Comparison of ENCODE assay signal across 19 mouse cellular contexts in the genomic region with DNA sequence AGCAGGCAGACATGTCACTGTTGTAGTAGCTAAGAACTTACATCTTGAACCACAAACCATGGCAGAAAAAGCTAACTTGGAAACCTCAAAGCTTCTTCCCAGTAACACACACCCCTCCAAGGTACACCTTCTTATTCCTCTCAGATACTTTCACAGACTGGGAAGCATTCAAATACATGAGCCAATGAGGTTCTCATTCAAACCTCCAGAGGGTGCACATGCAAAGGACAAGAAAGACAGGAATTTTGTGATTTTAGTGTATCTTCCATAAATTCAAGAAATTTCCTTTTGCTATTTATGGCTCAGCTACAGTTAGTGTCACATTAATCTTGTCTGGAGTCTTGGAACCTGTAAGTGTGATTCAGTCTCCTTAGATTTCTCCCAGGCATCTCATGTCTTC.
A peak's percentile ranks its signal among the peaks of the same experiment; 100 is the strongest.
DNase-seq lines count a peak whose midpoint lies in the region; ATAC-seq and TF ChIP-seq lines count a peak whose summit lies in the region.
"Had no signal": no experiment of that assay in that cellular context is flagged by ENCODE, and none has a peak within 500 bp of the region (broad histone marks: within the 10 kb centered on the region; RNA-seq: fewer than 3 reads in every experiment).

No protein-coding gene starts in this region.

- peak; percentile 2 to 4 for DNase-seq in left cerebral cortex, postnatal 14 days (ENCODE audit: low spot score in 2 of 2)
- no peak for DNase-seq in left cerebral cortex, adult 8-10 months (ENCODE audit: low spot score in 2 of 2)
- DNase-seq in 3T3-L1 (ENCODE audit: low read depth, low spot score): peak; percentile 41
- DNase-seq in adipocyte (ENCODE audit: low spot score): peak; percentile 34
- DNase-seq in heart, postnatal 36 days: no peak
- no peak for DNase-seq in ovary, postnatal 14 days (ENCODE audit: low spot score)
- DNase-seq: adrenal gland, postnatal 10 days; cerebellum, adult 11-12 months; cerebellum, adult 9-10 months; cerebellum, postnatal 25 days; gastrocnemius, postnatal 36 days; heart, adult 11 months; heart, postnatal 4 days had no signal

- peak; percentile 31; the same call in 1 of the 2 replicates for TF ChIP-seq CTCF in intestine, postnatal 0 days (IDR thresholded peaks at IDR 0.05; ENCODE audit: low read depth)

- no peak overlapping the region for H3K4me2 ChIP-seq in intestine, postnatal 0 days (replicated peaks; ENCODE audit: low read depth)
- H3K4me2 ChIP-seq in intestine, embryonic 15.5 days (replicated peaks): no peak overlapping the region
- H3K4me2 ChIP-seq: embryonic facial prominence, embryonic 12.5 days; forebrain, embryonic 15.5 days; heart, embryonic 13.5 days; hindbrain, embryonic 12.5 days had no signal

- ATAC-seq in intestine, postnatal 0 days: no peak
- no peak for ATAC-seq in intestine, embryonic 15.5 days
- ATAC-seq: forebrain, embryonic 15.5 days had no signal

- intact Hi-C loops in left cerebral cortex, postnatal 14 days (cut with DNase I): no loop called here
- intact Hi-C loops in heart, postnatal 36 days (cut with DNase I): no loop called here

- no peak overlapping the region for H3K27ac ChIP-seq in intestine, postnatal 0 days (ENCODE audit: low read depth, low read length)
- H3K27ac ChIP-seq in intestine, embryonic 15.5 days: no peak overlapping the region
- H3K27ac ChIP-seq: embryonic facial prominence, embryonic 12.5 days; forebrain, embryonic 15.5 days; heart, embryonic 13.5 days; hindbrain, embryonic 12.5 days had no signal

- no peaks in the 10 kb centered on the region for H3K4me1 ChIP-seq in intestine, postnatal 0 days (replicated peaks; ENCODE audit: control insufficient read depth, insufficient read depth, low read length)
- H3K4me1 ChIP-seq in intestine, embryonic 15.5 days (replicated peaks): no peaks in the 10 kb centered on the region
- H3K4me1 ChIP-seq: embryonic facial prominence, embryonic 12.5 days; forebrain, embryonic 15.5 days; heart, embryonic 13.5 days; hindbrain, embryonic 12.5 days had no signal

- no peak overlapping the region for H3K4me3 ChIP-seq in intestine, postnatal 0 days (ENCODE audit: low read depth, low read length)
- H3K4me3 ChIP-seq in intestine, embryonic 15.5 days (replicated peaks): no peak overlapping the region
- H3K4me3 ChIP-seq: embryonic facial prominence, embryonic 12.5 days; forebrain, embryonic 15.5 days; heart, embryonic 13.5 days; hindbrain, embryonic 12.5 days had no signal

- H3K36me3 ChIP-seq in intestine, postnatal 0 days (ENCODE audit: control insufficient read depth, insufficient read depth): no peaks in the 10 kb centered on the region
- no peaks in the 10 kb centered on the region for H3K36me3 ChIP-seq in intestine, embryonic 15.5 days
- H3K36me3 ChIP-seq: embryonic facial prominence, embryonic 12.5 days; forebrain, embryonic 15.5 days; heart, embryonic 13.5 days; hindbrain, embryonic 12.5 days had no signal

- H3K9me3 ChIP-seq in intestine, postnatal 0 days (ENCODE audit: control insufficient read depth): no peaks in the 10 kb centered on the region
- no peaks in the 10 kb centered on the region for H3K9me3 ChIP-seq in intestine, embryonic 15.5 days
- H3K9me3 ChIP-seq: embryonic facial prominence, embryonic 12.5 days; forebrain, embryonic 15.5 days had no signal

- no peaks in the 10 kb centered on the region for H3K27me3 ChIP-seq in intestine, postnatal 0 days (replicated peaks; ENCODE audit: control insufficient read depth, insufficient read depth, low read length)
- H3K27me3 ChIP-seq in intestine, embryonic 15.5 days (replicated peaks): no peaks in the 10 kb centered on the region
- H3K27me3 ChIP-seq: embryonic facial prominence, embryonic 12.5 days; forebrain, embryonic 15.5 days; heart, embryonic 13.5 days; hindbrain, embryonic 12.5 days had no signal

- H3K9ac ChIP-seq in intestine, postnatal 0 days (ENCODE audit: low read depth, low read length): no peak overlapping the region
- no peak overlapping the region for H3K9ac ChIP-seq in intestine, embryonic 15.5 days
- H3K9ac ChIP-seq: embryonic facial prominence, embryonic 12.5 days; forebrain, embryonic 15.5 days; heart, embryonic 13.5 days; hindbrain, embryonic 12.5 days had no signal

Comparison
In these comparisons a context has a peak if more than half of its experiments do, and no peak if none do; other contexts are left out.
1. DNase-seq: peak in left cerebral cortex, postnatal 14 days (2 of 2), 3T3-L1 (single experiment) and adipocyte (single experiment); none in left cerebral cortex, adult 8-10 months (0 of 2), heart, postnatal 36 days (0 of 2) and ovary, postnatal 14 days (single experiment).